Mouse (Mus musculus) stomach, embryonic 15.5 days (tissue): ENCODE measurements at regions not wholly inside any gene's neighbourhood (a gene's known extent, or its start where the extent isn't known, plus 50 kb on each side); places are given as distances from the start of the nearest gene placed in this dataset.
"Not testable (repeated sequence)": the region's sequence is repeated elsewhere in the genome, so short reads cannot be mapped to it uniquely, and the experiment has no call there.

Experiments
- ATAC-seq: fragments of 200-750 bp; cut with Nextera tagmentation; 2 replicates; pipeline ENCODE4 v1.8.0; 2017; ENCODE audit warnings: low read depth, moderate number of reproducible peaks, moderate TSS enrichment; ENCODE audit not compliant: insufficient read depth, low FRiP score
- H3K27ac ChIP-seq: fragments of 300-500 bp; sonication (generic); 2 replicates; pipeline ENCODE4 v1.5.1; 2015; ENCODE audit warnings: mild to moderate bottlenecking, inconsistent platforms
- H3K27me3 ChIP-seq: fragments of 300-500 bp; sonication (generic); replicated peaks from 2 replicates; pipeline ENCODE4 v1.6.1; 2015; ENCODE audit warnings: inconsistent platforms
- H3K36me3 ChIP-seq: fragments of 300-500 bp; sonication (generic); 2 replicates; pipeline ENCODE4 v1.6.1; 2015; ENCODE audit warnings: inconsistent platforms
- H3K4me1 ChIP-seq: fragments of 300-500 bp; sonication (generic); 2 replicates; pipeline ENCODE4 v1.6.1; 2015; ENCODE audit warnings: inconsistent platforms
- H3K4me2 ChIP-seq: fragments of 300-500 bp; sonication (generic); 2 replicates; pipeline ENCODE4 v1.6.1; 2015; ENCODE audit warnings: mild to moderate bottlenecking, inconsistent platforms
- H3K4me3 ChIP-seq: fragments of 300-500 bp; sonication (generic); replicated peaks from 2 replicates; pipeline ENCODE4 v1.5.1; 2015; ENCODE audit warnings: inconsistent platforms
- H3K9ac ChIP-seq: fragments of 300-500 bp; sonication (generic); 2 replicates; pipeline ENCODE4 v1.6.1; 2015; ENCODE audit warnings: inconsistent platforms
- H3K9me3 ChIP-seq: fragments of 300-500 bp; sonication (generic); 2 replicates; pipeline ENCODE4 v1.6.1; 2016; ENCODE audit warnings: inconsistent platforms
- WGBS: fragments of 180-500 bp; shearing (Covaris S2); methylation state at CpG from one replicate; pipeline ENCODE4 v1.1.7; 2015; 5-methylcytosine and 5-hydroxymethylcytosine counted together

DNA sequence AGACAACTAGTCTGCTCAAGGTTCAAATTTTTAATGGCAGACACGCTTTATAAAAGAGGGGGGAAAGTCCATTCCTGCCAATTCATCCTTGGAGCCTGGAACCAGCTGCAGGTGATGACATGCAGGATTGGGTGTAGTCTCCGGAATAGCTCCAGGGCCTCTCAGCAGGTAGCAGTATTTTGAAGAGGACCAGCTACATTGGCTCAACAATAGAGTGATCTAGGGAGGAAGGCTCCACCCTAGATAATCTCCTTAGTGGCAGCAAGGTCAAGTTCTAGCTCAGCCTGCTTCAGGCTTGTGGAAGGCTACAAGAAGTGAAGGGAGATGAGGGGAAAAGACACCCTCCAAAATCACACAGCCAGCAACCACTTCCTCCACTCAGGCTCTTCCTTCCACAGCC, 1405.1 kb downstream of the 4930444P10Rik start:
- H3K4me2 ChIP-seq, H3K36me3 ChIP-seq, H3K9me3 ChIP-seq, H3K4me3 ChIP-seq, H3K27me3 ChIP-seq, H3K9ac ChIP-seq, H3K4me1 ChIP-seq, H3K27ac ChIP-seq, ATAC-seq: not testable (repeated sequence)
- 86% methylated on average over 2 of the region's 2 CpGs for WGBS

GRCm38 (mm10) chr1:14686172-14686571, 1407.0 kb downstream of the 4930444P10Rik start:
- Histone ChIP-seq H3K36me3 (no peaks in the 10 kb centered on the region), H3K27ac (no peak overlapping the region), H3K4me3 (no peak overlapping the region), H3K4me2 (no peak overlapping the region), H3K9ac (no peak overlapping the region), H3K27me3 (no peaks in the 10 kb centered on the region), H3K4me1 (no peaks in the 10 kb centered on the region), H3K9me3 (no peaks in the 10 kb centered on the region)
- 47% methylated on average over 2 of the region's 2 CpGs for WGBS
- no peak for ATAC-seq

- H3K27ac ChIP-seq: no peak overlapping the region
- no peaks in the 10 kb centered on the region for H3K4me1 ChIP-seq
- no peak overlapping the region for H3K9ac ChIP-seq
- no peak overlapping the region for H3K4me2 ChIP-seq
- 77% methylated on average over 3 of the region's 3 CpGs for WGBS
- no peak overlapping the region for H3K4me3 ChIP-seq
- H3K9me3 ChIP-seq: no peaks in the 10 kb centered on the region
- H3K27me3 ChIP-seq: no peaks in the 10 kb centered on the region
- no peaks in the 10 kb centered on the region for H3K36me3 ChIP-seq
- ATAC-seq: no peak
These were observed 1412.7 kb downstream of the 4930444P10Rik start for GRCm38 (mm10) chr1:14680443-14680842.

DNA sequence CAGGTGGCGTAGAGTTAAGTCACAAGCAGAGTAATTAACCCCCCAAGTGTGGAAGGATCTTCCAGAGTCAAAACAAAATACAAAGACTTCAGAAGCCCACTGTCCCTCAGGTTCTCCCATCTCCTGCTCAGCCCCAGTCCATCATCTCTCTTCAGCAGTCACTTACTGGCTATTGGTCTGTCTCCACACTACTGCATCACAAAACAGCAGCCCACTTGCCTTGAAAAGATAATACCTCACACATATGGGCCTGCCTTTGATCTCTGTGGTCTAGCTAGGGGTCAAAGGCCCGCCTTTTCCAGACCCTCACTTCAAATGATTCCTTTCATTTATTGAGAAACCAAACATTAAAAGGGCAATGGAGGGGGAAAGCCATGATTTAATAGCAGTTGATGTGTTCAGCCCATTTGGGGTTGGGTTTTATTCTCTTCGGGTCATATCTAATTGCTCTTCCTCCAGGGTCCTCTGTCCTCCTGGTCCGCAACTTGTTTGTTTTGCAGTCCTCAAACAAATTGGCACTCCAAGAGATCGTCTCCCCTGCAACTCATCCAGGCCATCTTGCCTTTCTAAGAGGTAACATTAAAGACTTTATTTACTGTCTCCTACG, 1420.6 kb downstream of the 4930444P10Rik start:
- H3K27ac ChIP-seq: no peak overlapping the region
- no peaks in the 10 kb centered on the region for H3K9me3 ChIP-seq
- no peaks in the 10 kb centered on the region for H3K27me3 ChIP-seq
- WGBS: 55% methylated on average over 6 of the region's 6 CpGs
- no peak overlapping the region for H3K4me2 ChIP-seq
- no peak for ATAC-seq
- H3K36me3 ChIP-seq: no peaks in the 10 kb centered on the region
- H3K9ac ChIP-seq: no peak overlapping the region
- no peaks in the 10 kb centered on the region for H3K4me1 ChIP-seq
- no peak overlapping the region for H3K4me3 ChIP-seq

- Histone ChIP-seq H3K27me3 (no peaks in the 10 kb centered on the region), H3K4me3 (no peak overlapping the region), H3K9ac (no peak overlapping the region), H3K36me3 (no peaks in the 10 kb centered on the region), H3K27ac (no peak overlapping the region), H3K4me2 (no peak overlapping the region), H3K9me3 (no peaks in the 10 kb centered on the region), H3K4me1 (no peaks in the 10 kb centered on the region)
- WGBS: 52% methylated on average over 6 of the region's 6 CpGs
- no peak for ATAC-seq
These were observed 1430.3 kb downstream of the 4930444P10Rik start for GRCm38 (mm10) chr1:14662706-14663312.

- Histone ChIP-seq H3K27me3 (no peaks in the 10 kb centered on the region), H3K4me3 (no peak overlapping the region), H3K9ac (no peak overlapping the region), H3K4me1 (no peaks in the 10 kb centered on the region), H3K27ac (no peak overlapping the region), H3K36me3 (no peaks in the 10 kb centered on the region), H3K4me2 (no peak overlapping the region), H3K9me3 (no peaks in the 10 kb centered on the region)
- ATAC-seq: no peak
- 26% methylated on average over 2 of the region's 2 CpGs for WGBS
These were observed 1431.3 kb downstream of the 4930444P10Rik start for GRCm38 (mm10) chr1:14661854-14662253.

DNA sequence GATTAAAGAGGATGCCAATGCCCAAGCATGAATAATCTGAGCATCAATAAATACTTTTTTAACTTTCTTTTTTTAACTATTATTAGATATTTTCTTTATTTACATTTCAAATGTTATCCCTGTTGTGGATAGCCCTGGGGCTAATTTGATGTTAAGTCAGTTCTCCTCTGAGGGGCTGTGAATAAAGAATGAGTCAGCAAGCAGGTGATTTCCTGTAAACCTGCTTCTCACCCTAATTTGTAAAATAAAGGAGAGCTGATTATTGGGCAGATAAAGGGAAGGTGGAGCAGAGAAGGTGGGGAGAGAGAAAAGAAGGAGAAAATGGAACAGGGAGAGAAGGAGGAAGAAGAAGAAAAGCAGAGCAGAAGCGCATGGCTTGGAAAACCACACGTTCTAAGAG, 1442.8 kb downstream of the 4930444P10Rik start:
- Histone ChIP-seq H3K36me3 (no peaks in the 10 kb centered on the region), H3K4me3 (no peak overlapping the region), H3K4me1 (no peaks in the 10 kb centered on the region), H3K27ac (no peak overlapping the region), H3K4me2 (no peak overlapping the region), H3K9me3 (no peaks in the 10 kb centered on the region), H3K9ac (no peak overlapping the region), H3K27me3 (no peaks in the 10 kb centered on the region)
- WGBS: 83% methylated on average over 2 of the region's 2 CpGs
- ATAC-seq: no peak

GRCm38 (mm10) chr1:14635642-14636263, 1457.4 kb downstream of the 4930444P10Rik start:
- ATAC-seq: no peak
- 45% methylated on average over 5 of the region's 5 CpGs for WGBS

DNA sequence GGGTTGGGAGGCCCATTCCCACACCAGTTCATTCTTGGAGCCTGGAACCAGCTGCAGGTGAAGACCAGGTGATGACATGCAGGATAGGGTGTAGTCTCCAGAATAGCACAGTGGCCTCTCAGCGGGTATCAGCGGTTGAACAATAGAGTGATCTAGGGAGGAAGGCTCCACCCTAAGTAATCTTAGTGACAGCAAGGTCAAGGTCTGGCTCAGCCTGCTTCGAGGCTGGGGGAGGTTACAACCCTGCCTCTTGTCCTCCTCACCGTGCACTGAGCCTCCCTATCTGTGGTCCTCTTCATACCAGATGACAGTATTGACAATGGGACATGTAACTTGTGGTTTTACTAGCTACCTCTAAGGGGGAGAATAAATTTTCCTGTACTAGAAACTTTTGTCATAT, 1461.1 kb downstream of the 4930444P10Rik start:
- Histone ChIP-seq H3K27me3 (0 out of 2 replicates have a peak, but pooled peaks cover 2% of the 10 kb centered on the region), H3K4me2 (no peak overlapping the region), H3K27ac (no peak overlapping the region), H3K9ac (no peak overlapping the region), H3K9me3 (no peaks in the 10 kb centered on the region), H3K4me3 (no peak overlapping the region), H3K36me3 (no peaks in the 10 kb centered on the region), H3K4me1 (no peaks in the 10 kb centered on the region)
- no peak for ATAC-seq
- 37% methylated on average over 4 of the region's 4 CpGs for WGBS

More at GRCm38 (mm10) chr1:14635642-14636263, 1457.4 kb downstream of the 4930444P10Rik start:
- Histone ChIP-seq H3K27ac (no peak overlapping the region), H3K4me3 (no peak overlapping the region), H3K36me3 (no peaks in the 10 kb centered on the region), H3K27me3 (0 out of 2 replicates have a peak, but pooled peaks cover 2% of the 10 kb centered on the region), H3K9me3 (no peaks in the 10 kb centered on the region), H3K4me1 (no peaks in the 10 kb centered on the region), H3K9ac (no peak overlapping the region), H3K4me2 (no peak overlapping the region)

GRCm38 (mm10) chr1:14627204-14627603, 1465.9 kb downstream of the 4930444P10Rik start:
- H3K9me3 ChIP-seq: no peaks in the 10 kb centered on the region
- H3K4me2 ChIP-seq: no peak overlapping the region
- H3K36me3 ChIP-seq: no peaks in the 10 kb centered on the region
- H3K27ac ChIP-seq: no peak overlapping the region
- 76% methylated on average over 6 of the region's 6 CpGs for WGBS
- H3K4me3 ChIP-seq: no peak overlapping the region
- no peak for ATAC-seq
- no peak overlapping the region for H3K9ac ChIP-seq
- no peaks in the 10 kb centered on the region for H3K4me1 ChIP-seq
- H3K27me3 ChIP-seq: 0 out of 2 replicates have a peak, but pooled peaks cover 2% of the 10 kb centered on the region

DNA sequence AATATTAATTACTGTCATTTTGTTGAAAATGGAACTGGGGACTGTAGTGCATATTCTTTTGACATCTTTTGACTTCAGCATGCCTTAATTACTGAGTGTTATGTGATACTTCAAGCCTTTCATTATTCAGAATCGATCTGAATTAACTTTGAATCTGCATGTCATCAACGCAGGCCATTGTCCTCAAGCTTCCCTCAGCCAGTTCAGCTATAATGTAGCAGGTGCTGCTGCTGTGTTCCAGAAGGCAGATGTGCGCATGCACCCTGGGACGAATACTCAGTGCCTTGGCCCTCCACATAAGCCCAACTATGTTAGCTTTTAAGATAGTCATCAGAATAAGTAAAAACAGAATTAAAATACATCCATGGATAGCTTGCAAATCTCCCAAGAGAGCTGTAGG, 1466.4 kb downstream of the 4930444P10Rik start:
- no peaks in the 10 kb centered on the region for H3K4me1 ChIP-seq
- no peak for ATAC-seq
- 76% methylated on average over 4 of the region's 4 CpGs for WGBS
- no peak overlapping the region for H3K27ac ChIP-seq
- no peak overlapping the region for H3K4me2 ChIP-seq
- no peak overlapping the region for H3K4me3 ChIP-seq
- H3K9me3 ChIP-seq: no peaks in the 10 kb centered on the region
- no peaks in the 10 kb centered on the region for H3K36me3 ChIP-seq
- H3K27me3 ChIP-seq: no peaks in the 10 kb centered on the region
- no peak overlapping the region for H3K9ac ChIP-seq

DNA sequence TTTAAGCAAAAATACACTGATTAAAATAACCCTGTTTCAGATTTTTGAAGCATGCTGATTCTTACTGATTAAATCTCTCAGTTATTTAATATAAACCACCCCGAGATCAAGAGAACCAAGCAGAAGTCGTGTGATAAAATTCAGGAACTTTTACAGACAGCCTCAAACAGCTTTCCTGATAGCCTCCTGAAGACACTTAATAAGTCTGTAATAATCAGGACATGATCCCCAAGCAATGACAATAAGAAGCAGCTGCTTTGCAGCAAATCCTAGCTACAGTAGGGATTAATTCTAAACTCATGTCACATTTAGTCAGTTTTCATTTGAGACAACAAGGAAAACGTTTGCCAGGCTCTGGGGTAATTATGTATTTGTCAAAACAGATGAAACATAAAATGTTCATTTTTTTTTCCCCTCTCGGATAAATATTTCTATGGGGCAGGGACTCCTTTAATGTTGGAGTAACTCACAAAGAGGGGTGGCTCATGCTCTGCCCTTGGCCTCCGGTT, 1472.1 kb downstream of the 4930444P10Rik start:
- H3K4me3 ChIP-seq: no peak overlapping the region
- no peak overlapping the region for H3K4me2 ChIP-seq
- H3K9me3 ChIP-seq: no peaks in the 10 kb centered on the region
- H3K36me3 ChIP-seq: no peaks in the 10 kb centered on the region
- ATAC-seq: no peak
- H3K9ac ChIP-seq: no peak overlapping the region
- no peaks in the 10 kb centered on the region for H3K4me1 ChIP-seq
- WGBS: 48% methylated on average over 5 of the region's 5 CpGs
- no peak overlapping the region for H3K27ac ChIP-seq
- no peaks in the 10 kb centered on the region for H3K27me3 ChIP-seq
